Mouse (Mus musculus): Measurements from ENCODE around the gene Cep170.

The Cep170 gene

GRCm38 (mm10) chr1:176825084-176825483 is 11.2 kb upstream of the Cep170 start:
- DNase-seq (ENCODE audit: low spot score in 2 of 2), result no peak

GRCm38 (mm10) chr1:176824611-176825010 is 10.7 kb upstream of the Cep170 start:
- DNase-seq (ENCODE audit: low spot score in 2 of 2), result no peak

- DNase-seq (ENCODE audit: low spot score in 2 of 2), result no peak
These were observed 10.0 kb upstream of the Cep170 start for GRCm38 (mm10) chr1:176823889-176824288.

- DNase-seq (ENCODE audit: low spot score in 2 of 2), result no peak
These were observed 9.1 kb upstream of the Cep170 start for GRCm38 (mm10) chr1:176822949-176823348.

- DNase-seq (ENCODE audit: low spot score in 2 of 2), result no peak
These were observed 8.1 kb upstream of the Cep170 start for GRCm38 (mm10) chr1:176821929-176822328.

- DNase-seq (ENCODE audit: low spot score in 2 of 2), result no peak
These were observed 4.9 kb upstream of the Cep170 start for GRCm38 (mm10) chr1:176818763-176819162.

GRCm38 (mm10) chr1:176818147-176818546 is 4.3 kb upstream of the Cep170 start:
- no peak for DNase-seq (ENCODE audit: low spot score in 2 of 2)

GRCm38 (mm10) chr1:176816728-176817127 is 2.9 kb upstream of the Cep170 start:
- DNase-seq (ENCODE audit: low spot score in 2 of 2), result no peak

GRCm38 (mm10) chr1:176814591-176815062 is 760 bp upstream of the Cep170 start, which contains the start of gene Sdccag8:
TSS of gene Sdccag8 (plus strand) at chr1:176814660.
- peak; percentile 92 to 97 for DNase-seq (ENCODE audit: low spot score in 2 of 2)

- DNase-seq (ENCODE audit: low spot score in 2 of 2), result peak; percentile 71 to 80
These were observed 403 bp downstream of the Cep170 start for GRCm38 (mm10) chr1:176813292-176814035.

- DNase-seq (ENCODE audit: low spot score in 2 of 2), result peak in 1 of 2 experiments; percentile 23
These were observed 1.2 kb downstream of the Cep170 start for GRCm38 (mm10) chr1:176812491-176813291.

GRCm38 (mm10) chr1:176811892-176812291 is 2.0 kb downstream of the Cep170 start:
- no peak for DNase-seq (ENCODE audit: low spot score in 2 of 2)

- no peak for DNase-seq (ENCODE audit: low spot score in 2 of 2)
These were observed 3.7 kb downstream of the Cep170 start for GRCm38 (mm10) chr1:176810161-176810560.

GRCm38 (mm10) chr1:176800728-176801365 is 13.0 kb downstream of the Cep170 start:
- DNase-seq (ENCODE audit: low spot score in 2 of 2), result peak; percentile 55 to 63

- no peak for DNase-seq (ENCODE audit: low spot score in 2 of 2)
These were observed 15.2 kb downstream of the Cep170 start for GRCm38 (mm10) chr1:176798673-176799072.

- no peak for DNase-seq (ENCODE audit: low spot score in 2 of 2)
These were observed 21.7 kb downstream of the Cep170 start for GRCm38 (mm10) chr1:176792175-176792574.

GRCm38 (mm10) chr1:176789326-176789725 is 24.5 kb downstream of the Cep170 start:
- no peak for DNase-seq (ENCODE audit: low spot score in 2 of 2)

- no peak for DNase-seq (ENCODE audit: low spot score in 2 of 2)
These were observed 39.3 kb downstream of the Cep170 start for GRCm38 (mm10) chr1:176774533-176774932.

GRCm38 (mm10) chr1:176762295-176762694 is 51.6 kb downstream of the Cep170 start:
- no peak for DNase-seq (ENCODE audit: low spot score in 2 of 2)

- DNase-seq (ENCODE audit: low spot score in 2 of 2), result no peak
These were observed 53.2 kb downstream of the Cep170 start for GRCm38 (mm10) chr1:176760673-176761072.

- no peak for DNase-seq (ENCODE audit: low spot score in 2 of 2)
These were observed 58.3 kb downstream of the Cep170 start for GRCm38 (mm10) chr1:176755586-176755985.

All from frontal cortex, postnatal 36 days (tissue).